Mouse (Mus musculus) heart, adult 2 months (tissue): ENCODE measurements around the gene Pitpnc1.

Source experiments
- CTCF ChIP-seq: fragments of 200-600 bp; IDR thresholded peaks from 2 replicates; pipeline ENCODE4 v1.8.1; 2022; ENCODE audit warnings: antibody characterized with exemption, mild to moderate bottlenecking, moderate library complexity
- POLR2A ChIP-seq: fragments of 200-500 bp; IDR thresholded peaks from 2 replicates; pipeline ENCODE4 v1.6.1; 2011; ENCODE audit warnings: mild to moderate bottlenecking, low read depth, low read length, control low read depth; ENCODE audit not compliant: insufficient read depth

DNA sequence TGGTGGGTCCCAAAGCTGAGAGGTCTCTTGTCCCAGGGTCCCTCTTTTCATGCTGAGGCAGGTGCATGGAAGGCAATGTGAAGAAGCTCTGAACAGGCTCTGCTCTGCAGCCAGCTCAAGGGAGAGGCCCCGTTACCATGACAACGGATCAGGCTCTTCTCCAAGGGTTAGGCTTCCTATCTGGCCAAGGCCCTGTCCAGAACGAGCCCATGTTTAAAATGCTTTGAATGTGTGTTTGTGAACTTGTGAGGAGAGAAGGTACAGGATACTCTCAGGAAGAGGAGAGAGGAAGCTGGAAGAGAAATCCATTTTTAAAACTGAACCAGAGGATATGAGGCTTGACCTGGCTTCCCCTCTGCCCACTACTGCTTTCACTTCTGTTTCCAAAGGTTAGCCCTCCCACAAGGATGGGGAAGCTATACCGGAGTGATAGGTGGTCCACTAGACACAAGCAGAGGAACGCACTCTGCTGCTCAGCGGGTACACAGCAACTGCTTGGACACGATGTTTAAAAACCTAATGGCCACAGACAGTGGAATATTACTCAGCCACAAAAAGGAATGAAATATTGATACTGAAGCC is 131.2 kb downstream of the Pitpnc1 start:
- TF ChIP-seq POLR2A: peak; percentile 42; the same call in 1 of the 2 replicates
- TF ChIP-seq CTCF: no peak
